Mouse (Mus musculus) ovary, adult 18-20 months (tissue): Measurements from ENCODE around the gene Lat2.
"Not testable (repeated sequence)": the region's sequence is repeated elsewhere in the genome, so short reads cannot be mapped to it uniquely, and the experiment has no call there.

Experiments used
- DNase-seq: peaks from one replicate; pipeline ENCODE4 v3.0.0; 2022; ENCODE audit warnings: low spot score, mixed read lengths

Gene Lat2

GRCm38 (mm10) chr5:134614802-134615201 is at the start of gene Lat2:
TSS of gene Lat2 (minus strand) at chr5:134615025.
- DNase-seq: no peak

- no peak for DNase-seq
Measured at GRCm38 (mm10) chr5:134656708-134657107, 41.9 kb upstream of the Lat2 start.

- DNase-seq: no peak
Measured at GRCm38 (mm10) chr5:134652015-134652414, 37.2 kb upstream of the Lat2 start.

DNA sequence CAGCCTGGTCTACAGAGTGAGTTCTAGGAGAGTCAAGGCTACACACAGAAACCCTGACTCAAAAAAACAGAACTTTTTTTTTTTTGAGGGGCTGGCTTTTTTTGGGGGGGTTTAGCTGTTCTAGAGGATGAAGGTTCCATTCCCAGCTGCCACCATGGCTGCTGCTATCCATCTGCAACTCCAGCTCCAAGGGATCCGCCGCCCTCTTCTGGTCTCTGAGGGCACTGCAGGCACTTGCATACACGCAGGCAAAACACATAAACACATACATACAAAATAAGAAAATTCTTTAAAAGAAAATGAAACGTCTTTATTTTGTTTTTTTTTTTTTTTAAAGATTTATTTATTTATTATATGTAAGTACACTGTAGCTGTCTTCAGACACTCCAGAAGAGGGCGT is 36.1 kb upstream of the Lat2 start:
- DNase-seq: no peak

GRCm38 (mm10) chr5:134648976-134649375 is 34.2 kb upstream of the Lat2 start:
- DNase-seq: not testable (repeated sequence)

DNA sequence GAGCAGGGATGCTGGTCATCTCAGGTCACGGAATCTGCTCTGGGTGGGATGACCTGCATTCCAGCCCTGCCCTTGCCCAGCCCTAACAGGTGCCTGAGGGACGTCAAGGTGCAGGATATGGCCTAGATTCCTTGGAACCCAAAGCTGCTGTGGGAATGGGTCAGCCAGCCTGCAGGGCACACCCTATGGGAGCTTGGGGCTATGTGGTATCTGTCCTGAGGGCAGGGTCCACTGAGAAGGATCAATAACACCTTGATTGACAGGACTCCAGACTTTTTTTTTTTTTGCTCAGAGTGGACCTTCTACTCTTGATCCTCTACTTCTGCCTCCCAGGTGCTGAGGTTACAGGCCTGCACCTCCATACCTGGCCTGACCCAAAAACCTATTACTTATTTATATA is 32.6 kb upstream of the Lat2 start:
- no peak for DNase-seq

GRCm38 (mm10) chr5:134646461-134646860 is 31.6 kb upstream of the Lat2 start:
- no peak for DNase-seq

DNA sequence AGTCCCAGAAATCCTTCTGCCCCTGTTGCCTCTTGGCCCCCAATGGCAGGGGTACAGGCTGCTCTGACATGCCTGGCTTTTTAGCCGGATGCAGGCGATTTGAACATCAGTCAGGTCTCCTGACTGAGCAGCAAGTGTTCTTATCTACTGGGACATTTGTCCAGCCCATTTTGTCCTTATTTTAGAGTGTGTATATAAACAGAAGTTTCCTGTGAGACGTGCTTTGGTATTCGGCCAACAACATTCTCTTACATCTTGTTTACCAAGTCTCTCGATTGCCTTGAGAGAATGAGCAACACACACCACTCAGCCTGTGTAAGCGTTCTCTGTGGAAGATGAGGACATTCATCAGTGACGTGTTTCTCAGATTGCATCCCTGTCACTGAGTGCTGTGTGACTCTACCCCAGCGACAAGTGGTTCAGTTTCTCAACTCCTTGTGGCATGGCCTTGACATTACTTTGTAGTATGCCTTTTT is 29.9 kb upstream of the Lat2 start:
- no peak for DNase-seq

DNA sequence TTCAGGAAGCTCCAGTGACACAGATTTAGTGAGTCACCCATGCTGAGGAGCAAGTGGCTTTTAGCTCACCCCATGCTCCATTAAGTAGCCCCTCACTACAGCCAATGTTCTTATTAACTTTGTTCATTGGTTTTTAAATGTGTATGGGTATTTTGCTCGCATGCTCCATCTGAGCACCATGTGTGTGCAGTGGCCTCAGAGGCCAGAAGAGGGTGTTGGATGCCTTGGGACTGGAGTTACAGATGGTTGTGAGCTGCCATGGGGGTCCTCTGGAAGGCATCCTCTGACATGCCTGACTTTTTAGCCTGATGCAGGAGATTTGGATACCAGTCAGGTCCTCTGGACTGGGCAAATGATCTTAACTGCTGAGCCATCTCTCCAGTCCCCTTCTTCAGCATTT is 29.3 kb upstream of the Lat2 start:
- DNase-seq: no peak

DNA sequence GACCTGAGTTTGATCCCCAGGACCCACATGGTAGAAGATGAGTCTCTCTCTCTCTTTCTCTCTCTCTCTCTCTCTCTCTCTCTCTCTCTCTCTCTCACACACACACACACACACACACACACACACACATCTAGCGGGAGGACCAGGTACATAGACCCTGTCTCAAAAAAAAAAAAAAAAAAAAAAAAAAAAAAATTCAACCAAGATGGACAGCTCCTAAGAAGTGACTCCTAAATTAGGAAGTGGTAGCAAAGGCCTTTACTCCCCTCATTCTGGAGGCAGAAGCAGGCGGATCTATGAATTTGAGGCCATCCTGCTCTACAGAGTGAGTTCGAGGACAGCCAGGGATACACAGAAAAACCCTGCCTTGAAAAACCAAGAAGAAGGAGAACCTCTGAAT is 25.5 kb upstream of the Lat2 start:
- no peak for DNase-seq

DNA sequence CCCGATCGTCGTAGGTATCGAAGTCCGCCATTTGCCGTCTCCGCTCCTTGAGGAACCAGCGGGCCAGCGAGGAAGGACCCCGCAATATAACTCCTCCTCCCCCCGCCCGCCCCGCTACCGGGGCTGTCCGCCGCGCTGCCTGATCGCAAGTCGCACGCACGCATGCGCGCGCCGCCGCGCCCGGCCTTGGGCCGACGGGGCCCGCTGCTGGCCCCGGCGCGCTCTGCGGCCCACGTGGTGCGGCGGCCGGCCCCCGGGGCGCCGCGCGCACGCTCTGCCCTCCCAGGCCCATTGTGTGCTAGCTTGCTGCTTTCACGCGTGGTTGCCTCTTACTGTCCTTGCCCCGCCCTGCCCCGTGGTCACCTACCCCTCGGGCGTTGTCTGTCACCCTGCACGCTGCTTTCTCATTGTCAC is 24.5 kb upstream of the Lat2 start, which contains the start of gene Eif4h:
Gene Eif4h (minus strand): TSS at position 222 of the 414 bp plus-strand sequence.
- peak; percentile 93 for DNase-seq

GRCm38 (mm10) chr5:134638461-134639268 is 23.8 kb upstream of the Lat2 start:
- no peak for DNase-seq

- DNase-seq: no peak
Measured at GRCm38 (mm10) chr5:134637820-134638367, 23.1 kb upstream of the Lat2 start.

GRCm38 (mm10) chr5:134632841-134633240 is 18.0 kb upstream of the Lat2 start:
- DNase-seq: no peak

DNA sequence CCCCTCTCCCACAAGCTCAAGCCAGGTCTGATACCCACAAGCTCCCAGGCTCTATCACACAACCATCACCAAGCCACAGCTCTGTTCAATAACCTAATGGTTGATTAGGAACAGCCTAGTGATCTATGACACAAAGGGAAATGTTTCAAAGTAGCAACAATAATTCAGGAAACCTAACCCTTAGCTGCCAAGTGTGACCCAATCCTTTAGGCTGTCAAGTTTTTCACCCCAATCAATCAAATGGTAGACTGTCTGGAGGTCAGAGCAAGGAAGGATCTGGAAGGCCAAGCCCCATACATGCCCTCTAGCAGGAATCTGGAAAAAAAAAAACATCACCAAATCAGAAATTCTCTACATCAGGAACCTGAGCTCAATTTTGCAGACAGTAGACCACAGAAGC is 16.0 kb upstream of the Lat2 start:
- DNase-seq: no peak

DNA sequence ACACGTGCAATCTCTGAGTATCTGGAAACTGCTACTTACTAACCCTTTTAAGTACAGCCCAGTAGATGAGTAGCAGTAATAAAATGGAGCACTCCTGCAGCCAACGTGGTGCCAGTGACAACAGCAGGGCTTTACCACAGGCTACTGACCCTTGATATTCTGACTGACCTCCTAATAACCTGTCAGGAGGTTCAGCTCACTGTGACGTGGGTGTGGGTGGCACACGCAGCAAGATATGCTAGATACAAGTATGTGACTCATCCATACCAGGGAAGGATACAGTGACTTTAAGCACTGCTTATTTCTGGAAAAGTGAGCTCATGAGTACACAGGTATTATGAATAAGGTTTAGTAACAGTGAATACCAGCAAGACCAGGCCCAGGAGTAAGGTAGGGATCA is 14.7 kb upstream of the Lat2 start:
- DNase-seq: no peak

- no peak for DNase-seq
Measured at GRCm38 (mm10) chr5:134622069-134622468, 7.2 kb upstream of the Lat2 start.

DNA sequence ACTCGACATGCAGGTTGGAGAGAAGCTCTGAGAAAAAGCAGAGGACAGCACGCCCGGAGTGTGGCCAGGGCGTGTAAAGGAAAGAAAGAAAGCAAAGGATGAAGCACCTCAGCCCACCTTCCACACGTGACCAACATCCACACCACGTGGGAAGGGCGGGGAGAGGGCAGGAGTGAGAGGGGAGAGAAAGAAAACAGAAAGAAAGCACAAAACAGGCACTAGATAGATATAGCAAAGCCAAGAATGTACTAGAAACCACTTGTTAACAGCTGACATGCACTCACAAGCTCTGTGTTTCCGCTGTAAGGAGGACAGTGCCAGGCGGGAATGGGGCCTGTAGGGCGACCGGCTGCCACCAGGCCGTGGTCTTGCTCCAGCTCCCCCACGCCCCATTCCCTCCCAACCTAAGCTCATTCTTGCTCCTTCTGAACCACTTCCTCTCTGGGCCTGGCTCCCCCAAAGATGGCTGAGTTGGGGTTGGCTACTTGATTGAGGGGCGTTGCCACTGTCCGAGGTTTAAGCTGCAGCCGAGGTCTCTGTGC is 6.3 kb upstream of the Lat2 start:
- no peak for DNase-seq

GRCm38 (mm10) chr5:134620457-134620856 is 5.6 kb upstream of the Lat2 start:
- DNase-seq: no peak

- no peak for DNase-seq
Measured at GRCm38 (mm10) chr5:134617071-134617470, 2.2 kb upstream of the Lat2 start.

- DNase-seq: no peak
Measured at GRCm38 (mm10) chr5:134615780-134616179, 955 bp upstream of the Lat2 start.

- DNase-seq: no peak
Measured at GRCm38 (mm10) chr5:134615380-134615779, 555 bp upstream of the Lat2 start.

DNA sequence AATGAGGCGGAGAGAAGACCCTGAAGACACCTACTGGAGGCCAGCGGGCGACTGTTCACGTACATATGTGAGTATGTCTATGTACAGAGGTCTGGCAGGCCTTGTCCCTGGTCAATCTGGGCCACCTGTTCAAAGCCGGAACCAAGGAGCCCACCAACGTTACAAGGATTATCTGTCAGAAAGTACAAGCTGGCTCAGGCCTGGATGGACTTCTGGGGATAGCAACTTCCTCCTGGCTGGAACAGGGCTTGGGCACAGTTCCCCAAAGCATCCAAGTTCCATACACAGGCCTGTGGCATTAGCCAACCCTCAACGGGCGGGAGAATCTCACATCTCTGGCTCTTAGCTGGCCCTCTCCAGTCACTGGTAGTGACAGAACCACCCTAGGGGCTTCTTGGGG is 529 bp downstream of the Lat2 start:
- DNase-seq: no peak
